Mouse (Mus musculus) intestine, embryonic 16.5 days (tissue): Measurements from ENCODE around the gene Ddx28. TPM values are rescaled to one million over a fixed set of nuclear protein-coding genes. Genes with fewer than 3 reads are reported as not detected.
"Not testable (repeated sequence)": the region's sequence is repeated elsewhere in the genome, so short reads cannot be mapped to it uniquely, and the experiment has no call there.

Experiments
- ATAC-seq: fragments of 200-750 bp; cut with Nextera tagmentation; 2 replicates; pipeline ENCODE4 v1.8.0; 2017; ENCODE audit warnings: moderate TSS enrichment, moderate library complexity
- H3K27ac ChIP-seq: fragments of 300-500 bp; sonication (generic); 2 replicates; pipeline ENCODE4 v1.5.1; 2014; ENCODE audit warnings: mild to moderate bottlenecking, low read length
- H3K27me3 ChIP-seq: fragments of 300-500 bp; sonication (generic); replicated peaks from 2 replicates; pipeline ENCODE4 v1.6.1; 2014; ENCODE audit warnings: low read length, control low read depth, mixed read lengths; ENCODE audit not compliant: control insufficient read depth, insufficient read depth
- H3K36me3 ChIP-seq: fragments of 300-500 bp; sonication (generic); 2 replicates; pipeline ENCODE4 v1.6.1; 2014; ENCODE audit warnings: low read length, control low read depth; ENCODE audit not compliant: control insufficient read depth, insufficient read depth
- H3K4me1 ChIP-seq: fragments of 300-500 bp; sonication (generic); 2 replicates; pipeline ENCODE4 v1.6.1; 2014; ENCODE audit warnings: low read length, control low read depth, mixed read lengths; ENCODE audit not compliant: control insufficient read depth, insufficient read depth
- H3K4me2 ChIP-seq: fragments of 300-500 bp; sonication (generic); 2 replicates; pipeline ENCODE4 v1.6.1; 2014; ENCODE audit warnings: low read depth, low read length, control low read depth
- H3K4me3 ChIP-seq: fragments of 300-500 bp; sonication (generic); 2 replicates; pipeline ENCODE4 v1.5.1; 2014; ENCODE audit warnings: mild to moderate bottlenecking, low read length
- H3K9ac ChIP-seq: fragments of 300-500 bp; sonication (generic); 2 replicates; pipeline ENCODE4 v1.6.1; 2014; ENCODE audit warnings: low read depth, low read length
- H3K9me3 ChIP-seq: fragments of 300-500 bp; sonication (generic); 2 replicates; pipeline ENCODE4 v1.6.1; 2016; ENCODE audit warnings: low read length, control low read depth; ENCODE audit not compliant: control insufficient read depth
- WGBS: fragments of 180-500 bp; shearing (Covaris S2); extraction: QIAGEN DNeasy Blood & Tissue Kit; methylation state at CpG from one replicate; pipeline ENCODE4 v1.1.7; 2014; 5-methylcytosine and 5-hydroxymethylcytosine counted together
- polyA plus RNA-seq: library from polyadenylated mRNA; unstranded; fragments of >200 nt; fragmentation: Nextera tagmentation; extraction: Ambion mirVana; gene quantifications from 2 replicates; pipeline ENCODE4 v1.2.1, GENCODE M21; 2015

The Ddx28 gene
- polyA plus RNA-seq, 1 experiment from 2014 or later = 15.1 TPM

- ATAC-seq = peak; percentile 52; the same call in 1 of the 2 replicates
- Histone ChIP-seq H3K4me1 (no peaks in the 10 kb centered on the region), H3K9ac (no peak overlapping the region)
Observed at GRCm38 (mm10) chr8:106022483-106022882, 10.8 kb upstream of the Ddx28 start.

GRCm38 (mm10) chr8:106018039-106018438 is 6.4 kb upstream of the Ddx28 start:
- no peak overlapping the region for H3K4me2 ChIP-seq
- no peaks in the 10 kb centered on the region for H3K9me3 ChIP-seq
- H3K27ac ChIP-seq = no peak overlapping the region
- no peaks in the 10 kb centered on the region for H3K4me1 ChIP-seq
- 86% methylated on average over 3 of the region's 3 CpGs for WGBS
- no peaks in the 10 kb centered on the region for H3K36me3 ChIP-seq
- ATAC-seq = no peak
- no peak overlapping the region for H3K4me3 ChIP-seq
- H3K27me3 ChIP-seq = no peaks in the 10 kb centered on the region
- H3K9ac ChIP-seq = no peak overlapping the region

More at GRCm38 (mm10) chr8:106022483-106022882, 10.8 kb upstream of the Ddx28 start:
- H3K4me2 ChIP-seq = no peak overlapping the region
- H3K27ac ChIP-seq = no peak overlapping the region
- H3K4me3 ChIP-seq = no peak overlapping the region
- H3K9me3 ChIP-seq = no peaks in the 10 kb centered on the region
- H3K27me3 ChIP-seq = no peaks in the 10 kb centered on the region
- H3K36me3 ChIP-seq = no peaks in the 10 kb centered on the region

GRCm38 (mm10) chr8:106017130-106017529 is 5.4 kb upstream of the Ddx28 start:
- no peaks in the 10 kb centered on the region for H3K9me3 ChIP-seq
- no peaks in the 10 kb centered on the region; the same call in 1 of the 2 replicates for H3K4me1 ChIP-seq
- no peak overlapping the region for H3K4me2 ChIP-seq
- no peak overlapping the region for H3K4me3 ChIP-seq
- H3K36me3 ChIP-seq = no peaks in the 10 kb centered on the region
- no peak overlapping the region for H3K27ac ChIP-seq
- 88% methylated on average over 7 of the region's 7 CpGs for WGBS
- no peak overlapping the region for H3K9ac ChIP-seq
- no peaks in the 10 kb centered on the region for H3K27me3 ChIP-seq
- ATAC-seq = no peak

- 93% methylated on average over 6 of the region's 6 CpGs for WGBS
- Histone ChIP-seq H3K4me3 (no peak overlapping the region), H3K4me1 (peaks cover 3% of the 10 kb centered on the region; the same call in 1 of the 2 replicates), H3K36me3 (no peaks in the 10 kb centered on the region), H3K27ac (no peak overlapping the region), H3K27me3 (no peaks in the 10 kb centered on the region), H3K9me3 (no peaks in the 10 kb centered on the region), H3K9ac (no peak overlapping the region), H3K4me2 (no peak overlapping the region)
- ATAC-seq = no peak
Observed at GRCm38 (mm10) chr8:106016284-106016683, 4.6 kb upstream of the Ddx28 start.

GRCm38 (mm10) chr8:106012203-106012602 is 521 bp upstream of the Ddx28 start:
- H3K9ac ChIP-seq = peak overlapping the region; percentile 83
- H3K27ac ChIP-seq, H3K36me3 ChIP-seq, H3K9me3 ChIP-seq, ATAC-seq, H3K27me3 ChIP-seq: not testable (repeated sequence)
- WGBS = 74% methylated on average over 8 of the region's 8 CpGs
- H3K4me3 ChIP-seq = peak overlapping the region; percentile 68
- peak overlapping the region; percentile 97 for H3K4me2 ChIP-seq
- peaks cover 14% of the 10 kb centered on the region for H3K4me1 ChIP-seq

- WGBS = under 1% methylated on average over 74 of the region's 74 CpGs
Observed at GRCm38 (mm10) chr8:106010748-106011642, 687 bp downstream of the Ddx28 start.

GRCm38 (mm10) chr8:106007891-106008290 is 3.8 kb downstream of the Ddx28 start:
- 68% methylated on average over 3 of the region's 3 CpGs for WGBS

More at GRCm38 (mm10) chr8:106010748-106011642, 687 bp downstream of the Ddx28 start:
- Histone ChIP-seq H3K9me3 (no peaks in the 10 kb centered on the region), H3K4me3 (peak overlapping the region; percentile 68), H3K9ac (peak overlapping the region; percentile 83), H3K27ac (peak overlapping the region; percentile 45), H3K36me3 (no peaks in the 10 kb centered on the region; the same call in 1 of the 2 replicates), H3K4me2 (peak overlapping the region; percentile 97), H3K4me1 (peaks cover 14% of the 10 kb centered on the region), H3K27me3 (no peaks in the 10 kb centered on the region)
- peak; percentile 97 for ATAC-seq

DNA sequence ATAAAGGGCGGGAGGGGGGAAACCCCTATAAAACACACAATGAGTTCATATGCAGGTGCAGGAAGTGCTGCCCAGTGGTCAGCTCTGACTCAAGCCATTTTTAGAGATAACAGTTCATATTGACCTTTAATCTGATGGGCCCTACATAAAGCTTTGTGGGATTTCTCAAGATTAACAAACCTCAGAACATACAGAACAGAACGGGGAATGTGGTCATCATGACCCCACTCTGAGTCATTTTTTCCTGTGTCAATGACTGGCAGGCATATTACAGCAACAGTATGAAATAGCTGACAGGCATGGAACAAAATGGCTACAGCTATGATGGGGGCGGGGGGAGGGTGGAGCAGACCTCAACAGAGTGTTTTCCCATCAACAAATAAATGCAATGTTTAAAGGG is 4.5 kb downstream of the Ddx28 start:
- Histone ChIP-seq H3K4me2 (no peak overlapping the region), H3K27me3 (no peaks in the 10 kb centered on the region), H3K4me1 (peaks cover 14% of the 10 kb centered on the region), H3K4me3 (no peak overlapping the region), H3K9me3 (no peaks in the 10 kb centered on the region), H3K36me3 (no peaks in the 10 kb centered on the region; the same call in 1 of the 2 replicates), H3K9ac (no peak overlapping the region), H3K27ac (no peak overlapping the region)
- 75% methylated on average over 3 of the region's 3 CpGs for WGBS
- ATAC-seq = no peak

More at GRCm38 (mm10) chr8:106007891-106008290, 3.8 kb downstream of the Ddx28 start:
- H3K36me3 ChIP-seq, H3K27me3 ChIP-seq, H3K4me3 ChIP-seq, H3K9ac ChIP-seq, H3K9me3 ChIP-seq, ATAC-seq, H3K27ac ChIP-seq, H3K4me2 ChIP-seq: not testable (repeated sequence)
- H3K4me1 ChIP-seq = peaks cover 14% of the 10 kb centered on the region

DNA sequence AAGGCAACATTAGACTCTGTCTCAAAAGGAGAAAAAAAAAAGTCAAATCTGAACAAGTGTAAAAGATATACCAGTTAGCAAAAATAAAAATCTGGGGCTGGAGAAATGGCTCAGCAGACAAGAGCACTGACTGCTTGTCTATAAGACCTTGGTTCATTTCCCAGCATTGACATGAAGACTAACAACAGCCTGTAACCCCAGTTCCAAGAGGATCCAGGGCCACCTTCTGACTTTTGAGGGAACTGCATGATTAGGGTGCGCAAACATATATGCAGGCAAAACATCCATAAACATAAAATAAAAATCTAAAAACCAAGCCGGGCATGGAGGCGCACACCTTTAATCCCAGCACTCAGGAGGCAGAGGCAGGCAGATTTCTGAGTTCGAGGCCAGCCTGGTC is 5.3 kb downstream of the Ddx28 start:
- Histone ChIP-seq H3K27ac (no peak overlapping the region), H3K36me3 (no peaks in the 10 kb centered on the region; the same call in 1 of the 2 replicates), H3K27me3 (no peaks in the 10 kb centered on the region), H3K4me3 (no peak overlapping the region), H3K4me1 (peaks cover 11% of the 10 kb centered on the region), H3K4me2 (no peak overlapping the region), H3K9me3 (no peaks in the 10 kb centered on the region), H3K9ac (no peak overlapping the region)
- 88% methylated on average over 4 of the region's 4 CpGs for WGBS
- no peak for ATAC-seq
